Mouse (Mus musculus) adrenal gland, adult 2 months (tissue): ENCODE data around the gene Zfp804a. TPM values are rescaled to one million over a fixed set of nuclear protein-coding genes. Genes with fewer than 3 reads are reported as not detected.

ENCODE experiments used
- DNase-seq: peaks from one replicate; pipeline ENCODE4 v3.0.0; 2021
- long read RNA-seq: library from polyadenylated mRNA; stranded (forward); transcript quantifications from one replicate; pipeline ENCODE4 v2.0.0, GENCODE M21; 2021
- polyA plus RNA-seq: library from polyadenylated mRNA; depleted of rRNA; stranded (reverse); fragments of >200 nt; gene quantifications from 2 replicates; pipeline ENCODE4 v1.2.3, GENCODE M21; 2012; rRNA removed
- total RNA-seq, 2 experiments: library from RNA; stranded (reverse); gene quantifications; 2 replicates each; pipeline ENCODE4 v1.2.3; 2021

Gene Zfp804a
- total RNA-seq (under 1 TPM; 0.17 to 0.21 TPM), polyA plus RNA-seq (0.16 and 0.18 TPM in 2 replicates)
- long read RNA-seq: 0 reads

DNA sequence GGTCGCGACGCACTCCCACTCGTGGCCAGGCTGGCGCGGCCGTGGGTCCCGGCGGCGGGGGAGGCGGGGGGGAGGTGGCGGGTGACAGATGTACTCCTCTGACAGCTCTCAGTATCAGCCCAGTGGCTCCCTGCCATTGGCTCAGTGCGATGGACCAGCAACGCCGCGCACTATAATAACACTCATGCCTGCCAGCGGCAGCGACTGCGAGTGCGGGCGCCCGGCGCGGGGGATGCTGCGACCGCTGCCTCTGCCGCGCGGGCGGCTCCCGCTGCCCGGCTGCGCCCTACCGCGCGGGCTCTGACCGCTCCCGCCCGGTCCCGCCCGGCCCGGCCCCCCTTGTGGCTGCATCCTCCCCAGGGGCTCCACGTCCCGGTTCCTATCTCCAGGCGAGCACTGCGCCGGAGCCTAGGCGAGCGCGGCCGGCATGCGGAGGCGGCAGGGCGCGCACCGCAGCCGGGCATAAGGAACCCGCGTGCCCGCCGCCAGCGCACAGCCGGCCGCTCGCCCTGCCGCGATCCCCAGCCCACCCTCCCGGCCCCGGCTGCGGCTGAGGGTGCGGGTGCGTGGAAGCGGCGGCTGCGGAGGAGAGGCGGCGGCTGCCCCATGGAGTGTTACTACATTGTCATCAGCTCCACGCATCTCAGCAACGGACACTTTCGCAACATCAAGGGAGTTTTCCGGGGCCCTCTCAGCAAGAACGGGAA lies at the start of gene Zfp804a:
TSS of gene Zfp804a (plus strand) at position 38 of the 707 bp plus-strand sequence.
- DNase-seq: peak; percentile 14

GRCm38 (mm10) chr2:82051635-82052034 lies 1.4 kb upstream of the Zfp804a start:
- no peak for DNase-seq

DNA sequence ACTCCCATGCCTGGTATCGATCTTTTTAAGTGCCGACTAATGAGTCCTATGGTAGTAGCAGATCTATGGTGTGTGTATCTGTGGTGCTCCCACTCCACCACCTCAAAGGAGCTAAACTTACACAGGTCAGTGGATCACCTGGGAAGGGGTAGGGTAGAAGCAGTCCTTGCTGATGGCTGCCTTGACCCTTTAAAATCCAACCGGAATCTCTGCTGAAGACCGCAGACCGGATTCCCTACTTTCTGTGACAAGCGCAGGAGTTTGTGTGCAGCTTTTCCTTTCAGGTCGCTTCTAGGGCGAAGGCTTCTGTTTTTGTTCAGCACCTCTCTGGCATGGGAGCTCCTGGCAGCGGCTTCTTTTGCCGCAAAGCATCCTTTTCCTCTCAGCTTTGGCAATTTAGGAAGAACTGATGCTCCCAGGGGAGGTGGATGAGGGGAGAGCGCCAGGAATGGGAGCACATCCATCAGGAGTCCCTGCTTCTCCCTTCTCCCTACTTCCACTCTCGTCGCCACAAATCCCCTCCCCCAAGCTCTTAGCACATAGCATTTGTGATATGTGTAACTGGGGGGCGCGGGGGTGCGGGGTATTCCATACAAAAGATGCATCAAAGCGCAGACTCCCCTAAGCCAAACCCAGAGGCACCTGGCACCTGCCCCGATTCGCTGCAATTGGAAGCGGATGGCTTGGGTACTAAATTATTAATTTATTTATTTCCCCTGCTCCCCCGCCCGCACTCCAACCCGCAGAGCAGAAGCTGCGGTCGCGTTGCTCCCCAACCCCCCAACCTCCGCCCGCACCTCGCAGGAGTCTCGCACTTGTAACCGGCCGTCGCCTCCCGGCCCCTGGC lies 461 bp upstream of the Zfp804a start:
- DNase-seq: no peak

- DNase-seq: no peak
Measured at GRCm38 (mm10) chr2:82054446-82054845, 1.4 kb downstream of the Zfp804a start.

DNA sequence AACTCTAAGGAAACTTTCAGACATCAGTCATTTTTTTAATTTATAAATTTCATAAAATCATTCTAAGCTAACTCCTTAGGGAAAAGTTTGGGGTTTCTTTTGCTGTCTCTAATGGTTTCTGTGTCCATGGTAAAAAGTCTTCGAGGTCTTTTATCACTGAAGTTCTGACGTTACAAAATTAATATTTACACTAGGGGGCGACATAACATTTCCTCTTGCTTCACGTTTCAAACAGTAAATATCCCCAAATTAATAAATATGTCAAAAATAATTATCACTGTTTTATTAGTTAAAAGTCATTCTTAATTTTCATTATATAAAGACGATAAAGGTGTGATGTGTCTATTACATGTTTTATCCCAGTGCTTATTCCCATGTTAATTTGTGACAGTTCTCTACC lies 11.6 kb downstream of the Zfp804a start:
- no peak for DNase-seq

DNA sequence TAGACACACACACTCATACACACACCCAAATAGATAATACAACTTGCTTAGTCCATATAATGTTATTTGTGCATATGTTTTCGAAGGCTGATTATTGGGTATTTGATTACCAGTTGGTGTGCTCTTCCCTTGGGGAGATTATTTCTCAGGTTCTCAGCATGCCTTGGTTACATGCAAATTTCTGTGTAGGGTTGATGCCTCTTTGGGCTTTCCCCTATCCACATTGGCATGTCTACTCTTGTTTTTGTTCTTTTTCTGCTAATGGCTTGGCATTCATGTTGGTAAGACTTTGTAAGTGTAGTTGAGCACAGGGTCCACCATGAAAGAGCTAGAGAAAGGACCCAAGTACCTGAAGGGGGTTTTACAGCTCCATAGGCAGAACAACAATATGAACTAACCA lies 14.9 kb downstream of the Zfp804a start:
- DNase-seq: no peak

DNA sequence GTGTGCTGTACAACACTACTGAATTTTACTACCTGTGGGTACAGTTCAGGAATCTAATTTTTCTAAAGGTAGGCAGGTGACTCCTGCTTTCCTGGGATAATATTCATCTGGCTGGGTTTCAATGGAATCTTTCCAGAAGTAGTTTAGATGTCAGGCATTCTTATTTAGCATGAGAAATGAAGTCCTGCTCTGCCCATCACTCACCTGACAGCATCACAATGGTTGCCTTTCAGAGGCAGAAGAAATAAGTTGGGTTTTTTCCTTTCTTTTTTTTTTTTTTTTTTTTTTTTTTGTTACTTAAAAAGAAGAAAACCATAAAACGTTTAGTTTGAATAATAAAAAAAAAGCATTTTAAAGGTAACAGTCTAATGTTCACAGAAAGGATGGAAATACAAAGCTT lies 16.1 kb downstream of the Zfp804a start:
- DNase-seq: no peak

DNA sequence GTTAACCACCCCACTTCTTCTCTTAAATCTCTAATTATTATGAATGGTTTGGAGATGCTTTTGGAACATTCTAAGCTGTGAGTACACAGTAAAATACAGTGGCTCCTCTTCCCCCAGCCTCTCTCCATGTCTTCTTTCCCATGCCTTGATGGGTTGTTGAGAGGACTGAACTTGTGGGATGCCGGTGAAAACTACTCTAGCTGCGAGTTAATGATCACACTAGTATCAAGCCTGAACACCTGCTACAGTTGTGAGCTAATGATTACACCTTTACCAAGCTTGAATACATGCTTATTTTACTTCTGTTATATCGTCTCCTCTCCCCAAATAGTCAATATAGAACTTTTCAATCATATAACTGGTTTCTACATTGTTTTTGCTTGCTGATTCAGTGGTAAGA lies 23.9 kb downstream of the Zfp804a start:
- no peak for DNase-seq

- DNase-seq: no peak
Measured at GRCm38 (mm10) chr2:82078287-82078994, 25.4 kb downstream of the Zfp804a start.

GRCm38 (mm10) chr2:82080678-82081077 lies 27.7 kb downstream of the Zfp804a start:
- DNase-seq: no peak

DNA sequence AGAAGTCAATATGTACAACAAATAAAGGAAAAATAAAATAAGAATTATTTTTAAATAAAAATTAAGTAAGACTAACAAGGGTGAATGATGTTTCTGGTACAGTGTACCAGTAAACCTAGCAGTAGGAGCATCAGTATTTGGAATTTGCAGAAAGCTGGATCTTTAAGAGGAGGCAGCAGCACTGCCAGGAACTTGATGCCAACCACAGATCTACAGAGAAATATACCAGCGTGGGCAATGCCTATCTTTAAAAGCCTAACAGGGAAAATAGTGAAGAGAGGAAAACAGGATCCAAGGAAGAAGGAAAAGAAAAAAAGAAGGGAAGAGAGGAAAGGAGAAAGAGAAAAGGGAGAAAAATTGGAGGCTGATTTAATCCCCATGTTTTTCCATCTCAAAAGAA lies 60.1 kb downstream of the Zfp804a start:
- DNase-seq: no peak

DNA sequence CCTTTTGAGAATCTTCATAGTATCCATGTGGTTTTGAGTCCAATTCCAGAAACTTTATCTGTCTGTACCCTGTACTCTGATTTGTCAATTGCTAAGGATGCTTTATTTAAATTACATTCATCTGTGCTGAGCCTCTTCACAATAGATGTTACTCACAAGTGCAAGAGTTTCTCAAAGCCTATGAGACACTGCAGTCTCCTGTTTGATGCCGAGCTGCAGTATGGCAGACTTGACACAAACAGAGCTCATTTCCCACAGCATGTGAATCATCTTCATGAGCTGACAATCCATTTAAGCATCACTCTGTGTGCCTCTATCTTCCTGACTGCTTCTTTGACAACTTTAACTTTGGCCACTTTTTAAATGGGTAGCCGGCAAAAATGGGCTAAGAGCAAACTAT lies 60.6 kb downstream of the Zfp804a start:
- no peak for DNase-seq

- DNase-seq: no peak
Measured at GRCm38 (mm10) chr2:82119577-82119976, 66.6 kb downstream of the Zfp804a start.

DNA sequence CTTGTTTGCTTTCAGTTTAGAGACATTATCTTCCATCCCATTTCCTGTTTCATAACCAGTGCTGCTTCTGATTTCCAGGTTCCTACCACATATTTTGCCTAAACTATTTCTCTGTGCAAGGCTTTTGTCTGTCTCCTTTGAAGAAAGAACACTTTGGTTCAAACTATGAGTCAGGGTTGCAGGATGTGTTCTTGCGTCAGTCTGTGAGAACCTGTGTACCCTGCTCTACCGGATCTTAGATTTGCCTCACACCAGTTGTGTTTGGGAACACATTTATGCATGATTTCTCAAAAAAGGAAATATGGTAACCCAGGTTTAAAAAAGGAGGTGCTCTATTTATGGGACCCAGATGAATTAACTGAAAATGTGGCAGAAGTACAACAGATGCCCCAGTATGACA lies 125.7 kb downstream of the Zfp804a start:
- DNase-seq: no peak

- no peak for DNase-seq
Measured at GRCm38 (mm10) chr2:82181010-82181409, 128.0 kb downstream of the Zfp804a start.

- DNase-seq: no peak
Measured at GRCm38 (mm10) chr2:82199901-82200300, 146.9 kb downstream of the Zfp804a start.

DNA sequence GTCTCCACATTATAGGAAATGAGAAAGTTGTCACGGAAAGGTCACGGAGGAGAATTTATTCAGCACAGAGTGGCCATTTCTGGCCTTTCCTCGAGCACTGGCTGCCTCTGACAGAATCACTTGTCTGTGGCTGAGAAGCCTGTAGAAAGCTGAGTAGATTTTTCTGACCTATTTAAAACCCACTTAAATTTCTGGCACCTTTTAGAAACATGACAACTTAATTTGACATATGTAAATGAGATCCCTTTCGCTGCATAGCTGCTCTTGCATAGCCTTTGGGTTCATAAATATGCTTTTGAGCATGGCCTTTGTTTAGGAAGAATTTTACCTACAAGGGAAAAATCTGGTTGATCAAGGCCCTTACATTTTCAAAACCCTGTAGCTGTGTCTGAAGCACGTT lies 147.6 kb downstream of the Zfp804a start:
- DNase-seq: no peak

DNA sequence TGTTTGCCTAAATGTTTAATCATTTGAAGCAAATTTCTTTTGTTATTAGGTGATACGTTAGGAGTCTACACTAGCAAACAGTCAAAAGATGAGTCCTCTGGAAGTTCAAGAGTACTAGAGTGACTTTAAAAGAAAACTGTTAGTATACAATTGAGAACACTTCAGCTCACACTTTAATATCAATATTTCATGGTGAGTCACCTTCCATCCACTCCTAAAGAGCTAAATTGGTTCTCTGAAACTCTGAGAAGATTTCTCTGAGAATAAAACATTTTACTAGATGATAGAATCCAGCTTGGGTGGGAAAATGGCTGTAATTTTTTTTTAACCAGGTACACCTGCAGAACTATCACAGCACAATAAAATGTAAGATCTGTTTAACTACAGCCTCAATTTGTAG lies 157.6 kb downstream of the Zfp804a start:
- no peak for DNase-seq

DNA sequence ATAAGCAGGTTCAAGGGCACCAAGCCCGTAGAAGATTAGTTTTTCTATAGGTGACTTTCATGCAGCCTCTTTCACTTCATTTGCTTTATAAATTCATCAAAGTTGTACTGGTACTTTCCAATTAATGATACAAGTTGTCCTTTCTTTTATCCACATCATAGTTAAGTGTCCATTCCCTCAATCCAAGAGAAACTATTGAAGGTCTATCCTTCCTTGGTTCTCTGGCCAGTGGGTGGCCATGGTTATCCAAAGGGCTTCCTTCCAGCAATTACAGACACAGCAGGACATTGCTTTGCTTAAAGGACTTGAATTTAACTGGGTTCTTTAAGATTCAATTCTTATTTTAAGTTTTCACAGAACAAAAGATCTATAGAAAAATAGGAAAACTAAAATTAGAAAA lies 158.9 kb downstream of the Zfp804a start:
- DNase-seq: no peak

GRCm38 (mm10) chr2:82217873-82218272 lies 164.9 kb downstream of the Zfp804a start:
- peak; percentile 2 for DNase-seq

- DNase-seq: no peak
Measured at GRCm38 (mm10) chr2:82246020-82246419, 193.0 kb downstream of the Zfp804a start.

GRCm38 (mm10) chr2:82246902-82247522 lies 194.0 kb downstream of the Zfp804a start:
- DNase-seq: no peak
